Mouse (Mus musculus) urinary bladder, postnatal 4 days (tissue): ENCODE results near the gene Acot13.

ENCODE experiments used
- DNase-seq, 2 experiments: peaks; one replicate each; pipeline ENCODE4 v3.0.0; 2021 to 2022; ENCODE audit warnings: low spot score in 2 of 2

Gene Acot13

GRCm38 (mm10) chr13:24830756-24831352 is 486 bp downstream of the Acot13 start:
- no peak for DNase-seq

GRCm38 (mm10) chr13:24826116-24826515 is 5.2 kb downstream of the Acot13 start:
- DNase-seq: no peak

GRCm38 (mm10) chr13:24825587-24825986 is 5.8 kb downstream of the Acot13 start:
- no peak for DNase-seq

GRCm38 (mm10) chr13:24824647-24825046 is 6.7 kb downstream of the Acot13 start:
- DNase-seq: no peak

DNA sequence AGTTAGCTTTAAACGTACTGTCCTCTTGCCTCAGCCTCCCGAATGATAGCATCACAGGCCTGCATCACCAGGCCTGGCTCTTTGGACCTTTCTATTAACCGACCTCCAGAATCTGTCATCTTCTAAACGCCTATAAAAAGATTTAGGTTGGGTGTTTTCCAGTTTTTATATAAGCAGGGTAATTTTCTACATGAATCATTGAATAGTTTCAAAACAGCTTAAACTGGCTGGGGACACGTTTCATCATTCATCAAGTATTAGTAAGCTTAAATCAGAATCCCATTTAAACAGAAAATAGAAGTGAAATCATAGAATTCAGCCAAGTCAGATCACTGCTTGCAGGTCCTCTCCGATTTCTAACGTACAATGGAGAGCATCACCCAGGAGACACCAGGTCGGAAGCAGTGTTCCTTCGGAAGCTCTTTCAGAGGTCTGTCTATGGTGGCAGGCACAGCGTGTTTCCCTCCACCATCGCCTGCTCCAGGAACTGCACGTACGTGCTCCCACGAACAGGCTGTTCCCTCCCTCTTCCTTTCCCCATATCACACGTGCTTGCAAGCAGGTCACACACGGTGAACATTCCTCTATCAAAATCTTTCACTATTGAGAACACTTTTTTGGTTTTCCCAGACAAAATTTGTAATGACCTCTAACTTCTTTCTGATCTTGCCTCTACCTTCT is 8.5 kb downstream of the Acot13 start:
- DNase-seq: no peak

- no peak for DNase-seq
These were observed 11.4 kb downstream of the Acot13 start for GRCm38 (mm10) chr13:24819931-24820330.

DNA sequence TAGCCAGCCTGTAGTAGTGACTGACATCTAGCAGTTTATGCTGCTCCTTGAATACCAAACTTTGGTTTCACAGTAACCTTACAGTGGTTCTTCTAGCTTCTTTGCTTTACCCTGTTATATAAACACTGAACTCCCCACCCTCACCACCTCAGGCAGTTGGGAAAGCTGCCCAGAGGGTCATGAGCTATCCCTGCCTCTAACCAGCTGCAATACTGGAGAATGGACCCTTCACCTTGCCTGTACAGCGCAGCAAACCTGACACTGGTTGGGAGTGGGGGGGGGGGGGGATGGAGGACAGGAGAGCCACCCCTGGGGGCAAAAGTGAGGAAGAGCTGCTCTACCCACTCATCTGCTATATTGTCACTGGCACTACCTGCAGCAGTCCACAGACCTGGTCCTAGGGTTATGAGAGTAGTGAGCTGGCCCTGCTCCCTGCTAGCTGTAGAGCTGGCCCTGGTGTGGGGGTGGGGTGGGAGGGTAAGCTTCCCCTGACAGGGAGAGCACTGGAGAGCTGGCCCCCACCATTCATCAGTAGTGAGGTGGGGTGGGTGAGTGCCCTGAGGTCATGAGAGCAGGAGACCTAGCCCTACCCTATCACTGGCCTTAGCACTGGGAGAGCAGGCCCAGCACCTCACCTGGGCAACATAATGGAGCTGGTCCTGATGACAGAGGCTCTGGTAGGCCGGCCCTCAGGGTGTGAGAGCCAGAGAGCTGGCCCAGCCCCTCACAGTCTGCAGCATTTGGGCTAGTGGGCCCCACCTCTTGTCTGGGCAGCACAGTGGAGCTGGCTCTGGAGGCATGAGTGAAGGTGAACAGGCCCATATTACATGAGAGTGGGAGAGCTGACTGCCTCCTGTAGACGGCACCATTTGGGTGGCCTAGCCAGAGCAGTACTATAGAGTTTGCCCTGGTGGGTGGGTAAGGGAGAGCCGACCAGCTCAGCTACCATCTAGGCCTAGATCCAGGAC is 14.9 kb downstream of the Acot13 start:
- DNase-seq: no peak

DNA sequence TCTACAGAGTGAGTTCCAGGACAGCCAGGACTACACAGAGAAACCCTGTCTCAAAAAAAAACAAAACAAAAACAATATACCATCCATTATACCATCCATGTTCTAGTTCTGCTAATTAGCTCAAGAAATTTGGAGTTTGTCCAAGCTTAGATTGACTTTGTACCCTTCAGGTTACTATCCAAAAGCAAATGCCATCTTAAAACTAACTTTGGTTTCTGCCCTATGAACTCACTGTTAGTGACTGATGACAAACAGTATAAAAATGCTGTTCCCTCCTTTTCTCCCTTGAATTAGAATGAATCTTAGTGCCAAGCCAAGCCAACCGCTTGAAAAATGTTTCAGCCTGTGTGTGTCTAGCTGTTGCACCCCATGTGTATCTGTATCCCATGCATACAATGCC is 16.7 kb downstream of the Acot13 start:
- no peak for DNase-seq

- DNase-seq: no peak
These were observed 18.8 kb downstream of the Acot13 start for GRCm38 (mm10) chr13:24812521-24812920.

GRCm38 (mm10) chr13:24806079-24806478 is 25.3 kb downstream of the Acot13 start:
- no peak for DNase-seq

DNA sequence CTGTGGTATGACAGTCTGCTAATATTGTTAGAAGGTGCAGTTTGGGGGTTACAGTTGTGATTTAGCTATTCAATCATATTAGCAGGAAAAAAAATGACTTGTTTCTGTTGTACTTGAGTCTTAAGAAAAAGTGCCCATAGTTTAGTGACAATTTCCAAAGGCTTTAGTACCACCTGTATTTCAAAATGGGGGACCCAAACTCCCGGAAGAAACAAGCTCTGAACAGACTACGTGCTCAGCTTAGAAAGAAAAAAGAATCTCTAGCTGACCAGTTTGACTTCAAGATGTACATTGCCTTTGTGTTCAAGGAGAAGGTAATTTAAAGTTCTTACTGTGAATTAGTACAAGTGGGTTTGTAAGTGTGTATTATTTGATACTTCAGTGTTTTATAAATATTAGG is 28.1 kb downstream of the Acot13 start:
- no peak for DNase-seq

- peak in 1 of 2 experiments; percentile 23 for DNase-seq
These were observed 29.1 kb downstream of the Acot13 start for GRCm38 (mm10) chr13:24802131-24802691.

- peak in 1 of 2 experiments; percentile 64 for DNase-seq
These were observed 29.9 kb downstream of the Acot13 start, which contains the start of gene BC005537 for GRCm38 (mm10) chr13:24801308-24801921. TSS of gene BC005537 (plus strand) at chr13:24801657.

- DNase-seq: peak; percentile 94 to 95
These were observed 30.5 kb downstream of the Acot13 start for GRCm38 (mm10) chr13:24800674-24801307.

GRCm38 (mm10) chr13:24799925-24800673 is 31.2 kb downstream of the Acot13 start:
- peak in 1 of 2 experiments; percentile 18 for DNase-seq

DNA sequence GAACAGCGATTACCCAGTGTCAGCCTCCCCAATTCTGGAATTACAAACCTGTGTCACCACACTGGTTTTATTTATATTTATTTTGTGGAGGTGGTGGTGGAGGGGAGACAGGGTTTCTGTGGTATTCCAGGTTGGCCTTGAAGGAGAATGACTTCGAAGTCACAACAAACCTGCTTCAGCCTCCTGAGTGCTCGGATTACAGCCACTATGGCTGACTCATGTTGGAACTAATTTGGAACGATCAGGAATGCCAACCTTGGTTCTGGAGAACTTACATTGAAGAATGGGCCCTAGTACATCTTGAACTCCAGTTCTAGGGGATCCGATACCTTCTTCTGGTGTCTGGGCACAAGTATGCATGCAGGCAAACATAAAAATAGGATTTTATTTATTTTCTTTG is 32.0 kb downstream of the Acot13 start:
- no peak for DNase-seq

GRCm38 (mm10) chr13:24798686-24799085 is 32.7 kb downstream of the Acot13 start:
- DNase-seq: no peak

DNA sequence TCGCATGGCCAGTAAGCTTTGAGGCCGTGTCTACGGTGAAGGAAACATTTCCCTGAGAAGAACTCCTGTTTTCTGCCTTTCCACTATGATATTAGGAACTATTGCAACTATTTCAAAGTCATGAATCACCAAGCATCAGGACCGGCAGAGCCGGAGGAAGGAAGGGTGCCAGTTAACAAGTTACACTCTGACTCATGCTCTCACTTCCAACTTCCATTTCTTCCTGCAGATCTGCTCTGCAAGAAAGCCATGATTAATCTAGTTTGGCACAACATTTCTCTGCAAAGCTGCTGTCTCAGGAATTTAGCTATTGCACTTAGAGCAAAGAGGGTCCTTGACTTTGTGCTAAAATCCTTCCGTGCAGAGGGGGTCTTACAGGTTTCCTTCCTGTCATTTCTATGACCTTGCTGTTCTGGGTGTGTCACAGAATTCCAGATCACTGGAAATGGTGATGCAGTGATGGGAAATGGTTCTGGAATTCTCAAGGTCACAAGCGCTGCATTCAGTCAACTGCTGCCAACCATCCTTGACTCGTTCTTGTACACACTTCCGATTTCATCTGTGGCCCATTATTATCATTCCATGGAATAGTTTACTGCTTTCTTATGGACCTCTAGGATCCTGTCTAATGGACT is 38.8 kb downstream of the Acot13 start:
- DNase-seq: no peak

DNA sequence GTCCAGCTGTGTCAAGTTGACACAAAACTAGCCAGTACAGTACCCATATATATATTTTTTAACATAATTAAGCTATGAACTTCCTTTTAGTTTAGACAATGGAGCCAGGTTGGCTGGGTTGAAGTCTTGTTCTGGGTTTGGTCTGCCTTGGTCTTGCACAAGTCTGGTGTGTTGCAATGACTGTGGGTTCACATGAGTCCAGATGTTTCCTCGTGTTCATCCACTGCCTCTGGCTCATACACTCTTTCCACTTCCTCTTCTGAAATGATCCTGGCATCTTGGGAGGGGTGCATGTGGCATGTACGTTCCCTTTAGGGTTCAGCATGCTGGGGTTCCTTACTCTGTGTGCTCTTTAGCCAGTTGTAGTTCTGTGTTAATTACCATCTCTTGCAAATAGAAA is 40.0 kb downstream of the Acot13 start:
- no peak for DNase-seq

DNA sequence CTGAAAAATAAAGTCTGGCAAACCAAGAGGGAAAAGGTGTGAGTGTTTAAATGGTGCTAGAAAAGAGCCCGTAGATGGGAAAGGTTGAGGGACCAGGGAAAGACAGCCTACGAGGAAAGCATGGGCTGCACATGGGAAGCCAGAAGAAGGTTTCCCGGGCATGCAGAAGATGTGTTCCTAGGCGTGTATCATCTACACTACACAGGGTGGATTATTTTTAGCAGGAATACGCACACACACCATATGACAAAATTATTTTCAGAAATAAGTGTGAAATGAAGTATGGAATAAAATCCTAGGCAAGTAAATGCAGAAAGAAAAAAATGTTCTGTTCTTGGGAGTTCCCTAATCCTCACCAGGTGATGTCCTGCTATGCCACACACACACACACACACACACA is 43.9 kb downstream of the Acot13 start:
- no peak for DNase-seq
